Mouse (Mus musculus) olfactory bulb, adult 2 months (tissue): ENCODE results near the gene Acp4. TPM values are rescaled to one million over a fixed set of nuclear protein-coding genes. Genes with fewer than 3 reads are reported as not detected.

Experiments used
- H3K27ac ChIP-seq: fragments of 200-500 bp; 2 replicates; pipeline ENCODE4 v1.5.1; 2012; ENCODE audit warnings: low read depth, low read length; ENCODE audit not compliant: insufficient read depth
- H3K4me1 ChIP-seq: fragments of 200-500 bp; 2 replicates; pipeline ENCODE4 v1.6.1; 2012; ENCODE audit warnings: low read length; ENCODE audit not compliant: control insufficient read depth, insufficient read depth
- H3K4me3 ChIP-seq: fragments of 200-500 bp; 2 replicates; pipeline ENCODE4 v1.5.1; 2012; ENCODE audit warnings: mild to moderate bottlenecking, low read depth, low read length, moderate library complexity; ENCODE audit not compliant: insufficient read depth
- CTCF ChIP-seq: fragments of 200-500 bp; IDR thresholded peaks from 2 replicates; pipeline ENCODE4 v1.5.1; 2012; ENCODE audit warnings: low read depth, mild to moderate bottlenecking, low read length, moderate library complexity; ENCODE audit not compliant: insufficient read depth
- POLR2A ChIP-seq: fragments of 200-500 bp; IDR thresholded peaks from 2 replicates; pipeline ENCODE4 v1.6.1; 2012; ENCODE audit warnings: mild to moderate bottlenecking, low read depth, low read length, moderate library complexity; ENCODE audit not compliant: insufficient read depth
- WGBS: fragments of 180-500 bp; shearing (Covaris S2); methylation state at CpG from one replicate; pipeline ENCODE4 v1.1.7; 2018; 5-methylcytosine and 5-hydroxymethylcytosine counted together
- polyA plus RNA-seq: library from polyadenylated mRNA; stranded (reverse); fragments of >200 nt; gene quantifications from 2 replicates; pipeline ENCODE4 v1.2.4, GENCODE M21; 2012; ENCODE audit warnings: low replicate concordance; ENCODE audit not compliant: missing spikeins, insufficient read depth, insufficient read length

The Acp4 gene
- polyA plus RNA-seq, 1 experiment, result not detected

DNA sequence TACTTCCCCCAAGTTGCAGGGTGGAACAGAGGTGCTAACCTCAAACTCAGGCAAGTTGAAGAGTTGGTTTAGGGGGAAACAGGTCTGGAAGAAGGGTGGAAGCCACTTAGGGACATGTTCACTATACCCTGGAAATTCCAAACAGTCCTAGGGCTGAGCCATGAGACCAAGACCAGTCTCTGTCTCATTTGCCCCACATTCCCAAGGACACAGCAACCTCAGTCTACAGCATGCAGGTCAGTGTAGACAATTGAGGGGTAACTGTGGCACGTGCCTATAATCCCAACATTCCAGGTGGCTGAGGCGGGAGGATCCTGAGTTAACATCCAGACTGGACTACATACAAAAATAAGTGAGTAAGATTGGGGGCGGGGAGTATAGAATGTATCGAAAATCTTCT lies 7.9 kb downstream of the Acp4 start:
- TF ChIP-seq POLR2A (no peak), CTCF (no peak)
- H3K27ac ChIP-seq, result no peak overlapping the region
- H3K4me3 ChIP-seq, result no peak overlapping the region
- peaks cover 7% of the 10 kb centered on the region for H3K4me1 ChIP-seq
- WGBS, result 95% methylated on average over 4 of the region's 4 CpGs

GRCm38 (mm10) chr7:44247971-44248370 lies 9.2 kb downstream of the Acp4 start:
- no peak for TF ChIP-seq POLR2A
- no peak for TF ChIP-seq CTCF
- H3K4me3 ChIP-seq, result no peak overlapping the region
- peaks cover 5% of the 10 kb centered on the region for H3K4me1 ChIP-seq
- no peak overlapping the region for H3K27ac ChIP-seq
- 90% methylated on average over 2 of the region's 2 CpGs for WGBS

GRCm38 (mm10) chr7:44246984-44247470 lies 10.2 kb downstream of the Acp4 start:
- TF ChIP-seq CTCF (no peak), POLR2A (no peak)
- Histone ChIP-seq H3K27ac (peak overlapping the region; percentile 91), H3K4me1 (peaks cover 3% of the 10 kb centered on the region; the same call in 1 of the 2 replicates), H3K4me3 (peak overlapping the region; percentile 95)
- under 1% methylated on average over 23 of the region's 23 CpGs for WGBS

DNA sequence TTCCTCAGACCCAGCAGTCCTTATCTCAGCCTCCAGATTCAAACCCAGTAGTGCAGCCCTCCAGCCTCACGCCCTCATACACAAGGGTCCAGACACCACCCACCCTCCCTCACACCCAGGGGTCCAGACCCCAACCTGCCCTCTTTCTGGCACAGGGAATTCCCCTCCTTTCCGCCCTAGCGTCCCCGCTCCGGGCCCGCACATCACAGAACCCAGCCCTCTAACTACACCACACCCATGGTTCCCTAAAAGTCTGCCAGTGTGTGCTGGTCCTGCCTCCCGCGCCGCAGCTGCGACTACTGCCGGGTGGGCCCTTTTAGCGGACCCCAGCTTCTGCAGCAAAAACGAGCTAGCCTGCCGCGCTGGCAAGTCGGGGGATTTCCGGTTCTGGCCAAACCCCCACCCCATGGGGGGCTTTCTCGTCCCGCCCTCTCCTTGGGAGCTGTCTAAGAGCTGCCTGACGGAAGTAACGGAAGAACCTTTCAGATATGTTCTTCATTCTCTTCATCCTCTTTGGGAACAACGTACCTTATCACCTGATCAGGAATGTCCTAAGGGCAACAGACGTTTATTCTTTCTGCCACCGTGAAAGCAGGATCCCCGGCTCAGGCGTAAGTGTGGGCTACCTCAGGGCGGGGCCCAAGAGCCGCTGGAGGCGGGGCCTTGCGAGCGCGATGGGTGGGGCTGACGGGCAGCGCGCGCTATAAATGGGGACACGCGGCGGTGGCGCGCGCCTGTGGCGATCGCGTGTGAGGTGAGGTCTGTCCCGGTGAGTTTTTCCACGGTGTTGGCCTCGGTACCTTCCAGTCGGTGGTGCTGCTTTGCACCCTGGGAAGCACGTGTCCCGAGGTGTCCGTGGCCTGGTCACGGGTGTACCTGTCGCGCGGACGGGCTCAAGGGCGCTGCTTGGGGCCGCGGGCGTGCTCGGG lies 10.9 kb downstream of the Acp4 start, which contains the start of the genes 1700028J19Rik and 2410002F23Rik:
1700028J19Rik (minus strand) TSS at position 641 of the 929 bp plus-strand sequence.
2410002F23Rik (plus strand) TSS at position 668 of the 929 bp plus-strand sequence.
- WGBS, result under 1% methylated on average over 62 of the region's 62 CpGs
- H3K4me3 ChIP-seq, result peak within 1 kb of the TSS; percentile 95
- TF ChIP-seq POLR2A, result peak; percentile 98
- peak; percentile 8; the same call in 1 of the 2 replicates for TF ChIP-seq CTCF
- peak within 1 kb of the TSS; percentile 91 for H3K27ac ChIP-seq
- peaks cover 3% of the 10 kb centered on the region; the same call in 1 of the 2 replicates for H3K4me1 ChIP-seq

DNA sequence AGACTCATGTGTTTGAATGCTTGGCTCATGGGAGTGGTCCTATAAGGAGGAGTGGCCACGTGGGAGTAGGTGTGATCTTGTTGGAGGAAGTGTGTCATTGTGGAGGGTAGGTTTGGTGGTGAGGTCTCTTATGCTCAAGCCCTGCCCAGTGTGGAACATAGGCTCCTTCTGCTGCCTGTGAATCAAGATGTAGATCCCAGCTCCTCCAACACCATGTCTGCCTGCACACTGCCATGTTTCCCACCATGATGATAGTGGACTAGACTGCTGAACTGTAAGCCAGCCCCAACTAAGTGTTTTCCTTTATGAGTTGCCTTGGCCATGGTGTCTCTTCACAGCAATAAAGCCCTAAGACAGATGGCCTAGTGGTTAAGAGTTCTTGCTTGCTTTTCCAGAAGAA lies 13.1 kb downstream of the Acp4 start:
- H3K27ac ChIP-seq, result no peak overlapping the region
- no peak overlapping the region for H3K4me3 ChIP-seq
- no peak for TF ChIP-seq POLR2A
- WGBS, result 44% methylated on average over 1 of the region's 1 CpGs
- H3K4me1 ChIP-seq, result peaks cover 3% of the 10 kb centered on the region; the same call in 1 of the 2 replicates

DNA sequence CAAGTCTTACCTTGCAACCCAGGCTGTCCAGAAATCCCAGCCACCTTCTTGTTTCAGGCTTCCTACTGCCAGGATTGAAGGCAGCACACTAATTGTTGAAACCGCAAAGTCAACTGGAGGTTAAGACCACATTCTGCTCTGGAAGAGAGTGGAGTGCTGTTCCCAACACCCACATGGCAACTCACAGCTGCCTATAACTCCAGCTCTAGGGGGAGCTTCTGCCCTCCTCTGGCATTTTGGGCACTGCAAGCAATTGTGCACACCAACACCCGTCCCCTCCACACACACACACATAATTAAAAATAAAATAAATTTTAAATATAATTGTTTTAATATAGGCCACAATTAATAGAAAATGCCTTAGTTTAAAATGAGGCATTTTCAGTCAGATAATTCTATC lies 16.0 kb downstream of the Acp4 start:
- no peak overlapping the region for H3K4me3 ChIP-seq
- no peak for TF ChIP-seq POLR2A
- no peak for TF ChIP-seq CTCF
- 57% methylated on average over 2 of the region's 2 CpGs for WGBS
- H3K27ac ChIP-seq, result no peak overlapping the region
- H3K4me1 ChIP-seq, result no peaks in the 10 kb centered on the region

GRCm38 (mm10) chr7:44240712-44241111 lies 16.5 kb downstream of the Acp4 start:
- Histone ChIP-seq H3K4me1 (no peaks in the 10 kb centered on the region), H3K27ac (no peak overlapping the region), H3K4me3 (no peak overlapping the region)
- WGBS, result 43% methylated on average over 1 of the region's 1 CpGs
- TF ChIP-seq CTCF, result no peak
- TF ChIP-seq POLR2A, result no peak

DNA sequence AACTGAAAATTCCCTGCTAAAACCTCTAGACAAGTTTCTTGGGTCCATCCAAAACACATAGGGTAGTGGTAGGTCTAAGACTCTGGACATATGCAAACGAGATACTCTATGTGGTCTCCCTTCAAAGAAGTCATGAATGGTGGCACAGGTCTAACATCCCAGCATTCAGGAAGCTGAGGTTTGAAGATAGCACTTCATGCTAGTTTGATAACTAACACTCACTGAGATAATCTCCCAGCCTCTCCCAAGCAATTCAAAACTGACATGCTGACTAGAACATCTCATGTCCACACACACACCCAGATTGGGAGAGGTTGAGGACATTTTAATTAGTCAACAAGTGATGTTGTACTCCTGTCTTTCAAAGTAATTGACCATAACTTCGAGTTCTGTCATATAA lies 17.3 kb downstream of the Acp4 start:
- no peaks in the 10 kb centered on the region for H3K4me1 ChIP-seq
- H3K4me3 ChIP-seq, result no peak overlapping the region
- no peak for TF ChIP-seq CTCF
- TF ChIP-seq POLR2A, result no peak
- no peak overlapping the region for H3K27ac ChIP-seq
- WGBS, result 36% methylated on average over 2 of the region's 2 CpGs

GRCm38 (mm10) chr7:44235909-44236308 lies 21.3 kb downstream of the Acp4 start, which contains the start of gene Gm36864:
Gm36864 (plus strand) TSS chr7:44236177.
- TF ChIP-seq POLR2A (no peak), CTCF (no peak)
- no peak within 1 kb of the TSS for H3K4me3 ChIP-seq
- no peak within 1 kb of the TSS for H3K27ac ChIP-seq
- H3K4me1 ChIP-seq, result no peaks in the 10 kb centered on the region
- WGBS, result 71% methylated on average over 3 of the region's 3 CpGs
